Mouse (Mus musculus) lung, adult 2 months (tissue): Measurements from ENCODE around the gene Pcnx.

Experiments
- CTCF ChIP-seq: fragments of 200-500 bp; IDR thresholded peaks from 2 replicates; pipeline ENCODE4 v1.5.1; 2011; ENCODE audit warnings: mild to moderate bottlenecking, low read length, control low read depth; ENCODE audit not compliant: insufficient read depth
- POLR2A ChIP-seq: fragments of 200-500 bp; IDR thresholded peaks from 2 replicates; pipeline ENCODE4 v1.6.1; 2011; ENCODE audit warnings: low read depth, mild to moderate bottlenecking, control low read depth, low read length, borderline replicate concordance; ENCODE audit errors: extremely low read depth

DNA sequence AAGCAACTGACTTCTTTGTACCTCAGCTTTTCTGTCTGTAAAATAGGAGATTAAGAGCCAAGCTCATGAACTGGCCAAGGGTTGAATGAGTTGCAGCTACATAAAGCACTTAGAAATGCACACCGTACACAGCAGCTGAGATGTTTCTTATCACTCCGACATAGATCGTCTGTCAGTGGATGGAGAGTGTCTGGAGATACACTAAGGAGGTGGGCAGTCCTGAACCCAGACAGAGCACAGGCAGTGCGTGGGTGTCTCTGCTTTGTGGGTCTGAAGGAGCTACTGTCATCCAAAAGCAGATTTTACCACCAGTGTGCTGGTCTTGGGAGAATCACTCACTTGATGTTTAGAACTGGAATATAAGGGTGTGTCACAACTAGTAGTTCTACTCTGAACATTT is 26.2 kb downstream of the Pcnx start:
- TF ChIP-seq CTCF, result no peak
- TF ChIP-seq POLR2A, result no peak
